Mouse (Mus musculus): ENCODE measurements at regions not wholly inside any gene's neighbourhood (a gene's known extent, or its start where the extent isn't known, plus 50 kb on each side); places are given as distances from the start of the nearest gene placed in this dataset.
A peak's percentile ranks its signal among the peaks of the same experiment; 100 is the strongest.

- no peak for ATAC-seq (replicated peaks; ENCODE audit: low FRiP score, poor library complexity, severe bottlenecking)
Observed at GRCm38 (mm10) chr12:25325901-25326300, 229.0 kb upstream of the Id2 start.

- no peak for ATAC-seq (replicated peaks; ENCODE audit: low FRiP score, poor library complexity, severe bottlenecking)
Observed at GRCm38 (mm10) chr12:25323171-25323570, 226.2 kb upstream of the Id2 start.

GRCm38 (mm10) chr12:25320262-25320767 lies 223.4 kb upstream of the Id2 start:
- no peak for ATAC-seq (replicated peaks; ENCODE audit: low FRiP score, poor library complexity, severe bottlenecking)

GRCm38 (mm10) chr12:25319846-25320245 lies 222.9 kb upstream of the Id2 start:
- no peak for ATAC-seq (replicated peaks; ENCODE audit: low FRiP score, poor library complexity, severe bottlenecking)

GRCm38 (mm10) chr12:25318072-25318671 lies 221.2 kb upstream of the Id2 start:
- ATAC-seq (replicated peaks; ENCODE audit: low FRiP score, poor library complexity, severe bottlenecking): no peak

- no peak for ATAC-seq (replicated peaks; ENCODE audit: low FRiP score, poor library complexity, severe bottlenecking)
Observed at GRCm38 (mm10) chr12:25315969-25316368, 219.0 kb upstream of the Id2 start.

GRCm38 (mm10) chr12:25313212-25313611 lies 216.3 kb upstream of the Id2 start:
- ATAC-seq (replicated peaks; ENCODE audit: low FRiP score, poor library complexity, severe bottlenecking): no peak

GRCm38 (mm10) chr12:25312390-25312789 lies 215.4 kb upstream of the Id2 start:
- ATAC-seq (replicated peaks; ENCODE audit: low FRiP score, poor library complexity, severe bottlenecking): no peak

- ATAC-seq (replicated peaks; ENCODE audit: low FRiP score, poor library complexity, severe bottlenecking): no peak
Observed at GRCm38 (mm10) chr12:25311728-25312127, 214.8 kb upstream of the Id2 start.

- ATAC-seq (replicated peaks; ENCODE audit: low FRiP score, poor library complexity, severe bottlenecking): no peak
Observed at GRCm38 (mm10) chr12:25310293-25310946, 213.5 kb upstream of the Id2 start.

GRCm38 (mm10) chr12:25309234-25309633 lies 212.3 kb upstream of the Id2 start:
- ATAC-seq (replicated peaks; ENCODE audit: low FRiP score, poor library complexity, severe bottlenecking): no peak

- no peak for ATAC-seq (replicated peaks; ENCODE audit: low FRiP score, poor library complexity, severe bottlenecking)
Observed at GRCm38 (mm10) chr12:25305764-25306653, 209.1 kb upstream of the Id2 start.

- no peak for ATAC-seq (replicated peaks; ENCODE audit: low FRiP score, poor library complexity, severe bottlenecking)
Observed at GRCm38 (mm10) chr12:25304820-25305511, 208.0 kb upstream of the Id2 start.

- no peak for ATAC-seq (replicated peaks; ENCODE audit: low FRiP score, poor library complexity, severe bottlenecking)
Observed at GRCm38 (mm10) chr12:25303500-25304050, 206.6 kb upstream of the Id2 start.

GRCm38 (mm10) chr12:25300804-25301390 lies 204.0 kb upstream of the Id2 start:
- ATAC-seq (replicated peaks; ENCODE audit: low FRiP score, poor library complexity, severe bottlenecking): 0 out of 2 replicates have a peak, but pooled peaks have one; percentile 22

GRCm38 (mm10) chr12:25299603-25300471 lies 202.9 kb upstream of the Id2 start:
- no peak for ATAC-seq (replicated peaks; ENCODE audit: low FRiP score, poor library complexity, severe bottlenecking)

GRCm38 (mm10) chr12:25298766-25299165 lies 201.8 kb upstream of the Id2 start:
- ATAC-seq (replicated peaks; ENCODE audit: low FRiP score, poor library complexity, severe bottlenecking): no peak

GRCm38 (mm10) chr12:25297960-25298359 lies 201.0 kb upstream of the Id2 start:
- no peak for ATAC-seq (replicated peaks; ENCODE audit: low FRiP score, poor library complexity, severe bottlenecking)

Measured in erythroid progenitor cell, adult 5-6 weeks (primary cell).